Mouse (Mus musculus) layer of hippocampus, postnatal 14 days (tissue): ENCODE data around the gene Gm17409. TPM values are rescaled to one million over a fixed set of nuclear protein-coding genes. Genes with fewer than 3 reads are reported as not detected.

ENCODE experiments used
- DNase-seq, 2 experiments: peaks; one replicate each; pipeline ENCODE4 v3.0.0; 2021 to 2022; ENCODE audit warnings: low spot score in 2 of 2, mixed read lengths in 1 of 2
- long read RNA-seq, 2 experiments: library from polyadenylated mRNA; stranded (forward); transcript quantifications; one replicate each; pipeline ENCODE4 v2.0.0; 2021
- total RNA-seq, 2 experiments: library from RNA; stranded (reverse); gene quantifications; 2 replicates each; pipeline ENCODE4 v1.2.3; 2021

The Gm17409 gene
- not detected for total RNA-seq
- long read RNA-seq, experiment 1 = 0 reads
- long read RNA-seq, experiment 2 = 0 reads

- no peak for DNase-seq
These were observed at the start of gene Gm17409 for GRCm38 (mm10) chr2:58469816-58470215. TSS of gene Gm17409 (plus strand) at chr2:58470116.

- DNase-seq = no peak
These were observed 46.6 kb upstream of the Gm17409 start for GRCm38 (mm10) chr2:58423319-58423718.

GRCm38 (mm10) chr2:58425436-58426004 is 44.4 kb upstream of the Gm17409 start:
- DNase-seq = no peak

GRCm38 (mm10) chr2:58432211-58432610 is 37.7 kb upstream of the Gm17409 start:
- peak in 1 of 2 experiments; percentile 27 for DNase-seq

GRCm38 (mm10) chr2:58433317-58433716 is 36.6 kb upstream of the Gm17409 start:
- no peak for DNase-seq

- no peak for DNase-seq
These were observed 35.5 kb upstream of the Gm17409 start for GRCm38 (mm10) chr2:58434438-58434837.

- no peak for DNase-seq
These were observed 34.4 kb upstream of the Gm17409 start for GRCm38 (mm10) chr2:58435507-58435906.

GRCm38 (mm10) chr2:58436911-58437310 is 33.0 kb upstream of the Gm17409 start:
- no peak for DNase-seq

GRCm38 (mm10) chr2:58443163-58443562 is 26.8 kb upstream of the Gm17409 start:
- no peak for DNase-seq

GRCm38 (mm10) chr2:58447001-58447400 is 22.9 kb upstream of the Gm17409 start:
- DNase-seq = no peak

- peak in 1 of 2 experiments; percentile 20 for DNase-seq
These were observed 15.6 kb upstream of the Gm17409 start for GRCm38 (mm10) chr2:58454095-58454865.

GRCm38 (mm10) chr2:58456843-58457487 is 13.0 kb upstream of the Gm17409 start:
- peak; percentile 29 to 49 for DNase-seq

GRCm38 (mm10) chr2:58457488-58457865 is 12.4 kb upstream of the Gm17409 start:
- DNase-seq = no peak

GRCm38 (mm10) chr2:58458820-58459371 is 11.0 kb upstream of the Gm17409 start:
- DNase-seq = peak; percentile 52 to 55

- DNase-seq = no peak
These were observed 374 bp downstream of the Gm17409 start for GRCm38 (mm10) chr2:58470290-58470689.

GRCm38 (mm10) chr2:58475578-58475977 is 5.7 kb downstream of the Gm17409 start:
- DNase-seq = no peak

- DNase-seq = peak; percentile 76 to 91
These were observed 7.2 kb downstream of the Gm17409 start for GRCm38 (mm10) chr2:58476956-58477715.

GRCm38 (mm10) chr2:58478144-58478543 is 8.2 kb downstream of the Gm17409 start:
- DNase-seq = no peak

- no peak for DNase-seq
These were observed 9.6 kb downstream of the Gm17409 start for GRCm38 (mm10) chr2:58479536-58479935.

GRCm38 (mm10) chr2:58480764-58481163 is 10.8 kb downstream of the Gm17409 start:
- no peak for DNase-seq

- DNase-seq = no peak
These were observed 11.7 kb downstream of the Gm17409 start for GRCm38 (mm10) chr2:58481450-58482100.
